Mouse (Mus musculus) hindbrain, embryonic 10.5 days (tissue): ENCODE results near the gene Frk. TPM values are rescaled to one million over a fixed set of nuclear protein-coding genes. Genes with fewer than 3 reads are reported as not detected.

ENCODE experiments used
- DNase-seq: peaks from one replicate; pipeline ENCODE4 v3.0.0-alpha.2; 2017; ENCODE audit warnings: low spot score
- H3K27ac ChIP-seq: fragments of 300-500 bp; sonication (generic); 2 replicates; pipeline ENCODE4 v1.5.1; 2016; ENCODE audit warnings: mild to moderate bottlenecking, moderate library complexity
- H3K27me3 ChIP-seq: fragments of 300-500 bp; sonication (generic); 2 replicates; pipeline ENCODE4 v1.6.1; 2016; ENCODE audit warnings: mild to moderate bottlenecking; ENCODE audit not compliant: poor library complexity, insufficient read depth, severe bottlenecking
- H3K36me3 ChIP-seq: fragments of 300-500 bp; sonication (generic); 2 replicates; pipeline ENCODE4 v1.6.1; 2016; ENCODE audit warnings: mild to moderate bottlenecking, moderate library complexity
- H3K4me1 ChIP-seq: fragments of 300-500 bp; sonication (generic); replicated peaks from 2 replicates; pipeline ENCODE4 v1.6.1; 2016; ENCODE audit warnings: mild to moderate bottlenecking
- H3K4me3 ChIP-seq: fragments of 300-500 bp; sonication (generic); 2 replicates; pipeline ENCODE4 v1.5.1; 2016; ENCODE audit warnings: mild to moderate bottlenecking, moderate library complexity
- H3K9me3 ChIP-seq: fragments of 300-500 bp; sonication (generic); 2 replicates; pipeline ENCODE4 v1.6.1; 2016; ENCODE audit warnings: mild to moderate bottlenecking, moderate library complexity
- WGBS: fragments of 180-500 bp; shearing (Covaris S2); methylation state at CpG from one replicate; pipeline ENCODE4 v1.1.7; 2016; 5-methylcytosine and 5-hydroxymethylcytosine counted together
- polyA plus RNA-seq: library from polyadenylated mRNA; unstranded; fragments of >200 nt; fragmentation: Nextera tagmentation; extraction: Ambion mirVana; gene quantifications from 2 replicates; pipeline ENCODE4 v1.2.1, GENCODE M21; 2016

Frk gene
- polyA plus RNA-seq, 1 experiment from 2014 or later, result 3.4 TPM

- Histone ChIP-seq H3K4me1 (no peaks in the 10 kb centered on the region), H3K27ac (no peak overlapping the region), H3K27me3 (no peaks in the 10 kb centered on the region), H3K36me3 (no peaks in the 10 kb centered on the region), H3K9me3 (no peaks in the 10 kb centered on the region), H3K4me3 (no peak overlapping the region)
- 70% methylated on average over 1 of the region's 1 CpGs for WGBS
- DNase-seq, result no peak
Observed at GRCm38 (mm10) chr10:34638245-34638644, 155.0 kb downstream of the Frk start.

Other genes with a start within 250 kb of the Frk start
- gene Tspyl1, start 201.2 kb upstream of the Frk start, polyA plus RNA-seq, result 70.1 and 83.3 TPM in 2 replicates
- 49.2 and 77.6 TPM in 2 replicates for gene Tspyl4, start 186.0 kb upstream of the Frk start, polyA plus RNA-seq
- gene Col10a1, start 93.4 kb upstream of the Frk start, polyA plus RNA-seq, result 0.12 TPM in 1 of 2 replicates, not detected in the other
- gene Nt5dc1, start 64.8 kb upstream of the Frk start, polyA plus RNA-seq, result 5.0 and 7.3 TPM in 2 replicates